Mouse (Mus musculus) forebrain, embryonic 10.5 days (tissue): ENCODE data around the gene Trub2. TPM values are rescaled to one million over a fixed set of nuclear protein-coding genes. Genes with fewer than 3 reads are reported as not detected.

Source experiments
- DNase-seq: peaks from one replicate; pipeline ENCODE4 v3.0.0-alpha.2; 2017; ENCODE audit warnings: low spot score; ENCODE audit errors: extremely low spot score
- H3K27ac ChIP-seq: fragments of 300-500 bp; sonication (generic); 2 replicates; pipeline ENCODE4 v1.5.1; 2016; ENCODE audit warnings: mild to moderate bottlenecking
- H3K27me3 ChIP-seq: fragments of 300-500 bp; sonication (generic); 2 replicates; pipeline ENCODE4 v1.6.1; 2016; ENCODE audit warnings: mild to moderate bottlenecking; ENCODE audit not compliant: poor library complexity, severe bottlenecking
- H3K36me3 ChIP-seq: fragments of 300-500 bp; sonication (generic); replicated peaks from 2 replicates; pipeline ENCODE4 v1.6.1; 2016; ENCODE audit warnings: mild to moderate bottlenecking, moderate library complexity
- H3K4me1 ChIP-seq: fragments of 300-500 bp; sonication (generic); 2 replicates; pipeline ENCODE4 v1.6.1; 2016
- H3K4me3 ChIP-seq: fragments of 300-500 bp; sonication (generic); 2 replicates; pipeline ENCODE4 v1.5.1; 2016; ENCODE audit warnings: mild to moderate bottlenecking, moderate library complexity
- H3K9me3 ChIP-seq: fragments of 300-500 bp; sonication (generic); 2 replicates; pipeline ENCODE4 v1.6.1; 2016; ENCODE audit warnings: mild to moderate bottlenecking, moderate library complexity
- WGBS: fragments of 180-500 bp; shearing (Covaris S2); methylation state at CpG from one replicate; pipeline ENCODE4 v1.1.7; 2016; 5-methylcytosine and 5-hydroxymethylcytosine counted together
- polyA plus RNA-seq: library from polyadenylated mRNA; unstranded; fragments of >200 nt; fragmentation: Nextera tagmentation; extraction: Ambion mirVana; gene quantifications from 2 replicates; pipeline ENCODE4 v1.2.1, GENCODE M21; 2016

Trub2 gene
- polyA plus RNA-seq, 1 experiment from 2014 or later = 56.3 TPM

DNA sequence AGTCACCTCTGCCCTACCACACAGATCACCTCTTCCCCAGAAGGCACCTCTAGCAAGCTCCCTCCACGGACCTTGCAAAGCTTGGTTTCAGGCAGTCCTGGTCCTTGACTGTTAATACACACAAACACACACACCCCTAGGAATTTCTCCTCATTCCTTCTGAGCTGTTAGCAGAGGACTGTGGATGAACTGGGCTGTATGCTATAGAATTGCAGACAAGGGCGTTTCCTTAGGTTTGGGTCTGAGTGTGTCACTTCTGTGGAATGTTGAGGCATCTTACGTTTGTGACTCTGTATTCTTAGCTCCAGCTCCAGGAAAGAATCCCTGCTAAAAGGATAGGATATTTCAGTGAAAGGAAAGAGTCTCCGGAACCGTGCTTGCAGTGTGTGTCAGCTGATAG lies 76.4 kb downstream of the Trub2 start:
- H3K4me3 ChIP-seq = no peak overlapping the region
- H3K36me3 ChIP-seq = peaks cover 89% of the 10 kb centered on the region
- DNase-seq = no peak
- H3K4me1 ChIP-seq = peaks cover 18% of the 10 kb centered on the region
- WGBS = 89% methylated on average over 5 of the region's 5 CpGs
- H3K27me3 ChIP-seq = no peaks in the 10 kb centered on the region
- no peak overlapping the region for H3K27ac ChIP-seq
- H3K9me3 ChIP-seq = no peaks in the 10 kb centered on the region

Other genes starting within 250 kb of the Trub2 start
- gene Rapgef1, start 168.8 kb downstream of the Trub2 start, polyA plus RNA-seq = 15.9 and 17.2 TPM in 2 replicates
- gene Gm13420, start 36.8 kb downstream of the Trub2 start, polyA plus RNA-seq = not detected in 2 replicates
- not detected in 2 replicates for gene Gm13547, start 29.2 kb downstream of the Trub2 start, polyA plus RNA-seq
- gene Coq4, start 1.0 kb downstream of the Trub2 start, polyA plus RNA-seq = 44.4 and 47.5 TPM in 2 replicates
- gene Slc27a4, start 14.1 kb upstream of the Trub2 start, polyA plus RNA-seq = 7.9 and 8.6 TPM in 2 replicates
- gene Urm1, start 31.6 kb upstream of the Trub2 start, polyA plus RNA-seq = 15.9 and 17.4 TPM in 2 replicates
- gene Cercam, start 80.7 kb upstream of the Trub2 start, polyA plus RNA-seq = 15.0 and 16.3 TPM in 2 replicates
- gene Odf2, start 100.7 kb upstream of the Trub2 start, polyA plus RNA-seq = 124 and 125 TPM in 2 replicates
- 74.9 and 77.4 TPM in 2 replicates for gene Gle1, start 146.9 kb upstream of the Trub2 start, polyA plus RNA-seq
- 85.9 and 90.3 TPM in 2 replicates for gene Sptan1, start 177.1 kb upstream of the Trub2 start, polyA plus RNA-seq